Mouse (Mus musculus) testis, adult 2 months (tissue): ENCODE results near the gene Nufip2.

Source experiments
- CTCF ChIP-seq: fragments of 200-500 bp; IDR thresholded peaks from 2 replicates; pipeline ENCODE4 v1.5.1; 2012; ENCODE audit warnings: low read depth, mild to moderate bottlenecking, inconsistent platforms, low read length, moderate library complexity; ENCODE audit not compliant: control insufficient read depth, insufficient read depth, insufficient replicate concordance
- POLR2A ChIP-seq: fragments of 200-500 bp; IDR thresholded peaks from 2 replicates; pipeline ENCODE4 v1.6.1; 2012; ENCODE audit warnings: low read depth, mild to moderate bottlenecking, inconsistent platforms, low read length, moderate library complexity; ENCODE audit not compliant: control insufficient read depth

- TF ChIP-seq CTCF (no peak), POLR2A (no peak)
These were observed 438 bp downstream of the Nufip2 start for GRCm38 (mm10) chr11:77686346-77686840.
